Mouse (Mus musculus): Measurements from ENCODE around the gene A830005F24Rik.

- no peak for TF ChIP-seq CTCF (IDR thresholded peaks at IDR 0.05; ENCODE audit: borderline replicate concordance, extremely low read depth, insufficient read depth, insufficient read length)
- TF ChIP-seq POLR2A (IDR thresholded peaks at IDR 0.05; ENCODE audit: borderline replicate concordance, extremely low read depth, insufficient read depth, insufficient read length, poor library complexity, severe bottlenecking), result no peak
Measured at GRCm38 (mm10) chr13:48548296-48548695, 34.9 kb downstream of the A830005F24Rik start.

Measured in brain, embryonic 14.5 days (tissue).